Mouse (Mus musculus): ENCODE results near the gene Mgll.

GRCm38 (mm10) chr6:88711313-88711712 lies 12.9 kb upstream of the Mgll start:
- no peak for TF ChIP-seq CTCF (conservative IDR thresholded peaks at IDR 0.05; ENCODE audit: low read length)
- no peak for TF ChIP-seq NANOG (IDR thresholded peaks at IDR 0.05; ENCODE audit: borderline replicate concordance, low read length)
- TF ChIP-seq POU5F1 (IDR thresholded peaks at IDR 0.05; ENCODE audit: borderline replicate concordance, low read length): no peak
